Mouse (Mus musculus) liver, postnatal 0 days (tissue): ENCODE data around the gene Vwa2.

ENCODE experiments used
- CTCF ChIP-seq: sonication (generic); IDR thresholded peaks from 2 replicates; pipeline ENCODE4 v1.5.1; 2016; ENCODE audit warnings: antibody characterized with exemption, low read depth
- EP300 ChIP-seq: IDR thresholded peaks from 2 replicates; pipeline ENCODE4 v1.6.1; 2016; ENCODE audit warnings: antibody characterized with exemption, low read depth, mild to moderate bottlenecking

GRCm38 (mm10) chr19:56947971-56948610, 74.0 kb downstream of the Vwa2 start:
- TF ChIP-seq CTCF (no peak), EP300 (no peak)
